ENCODE assay signal across 11 mouse cellular contexts in genomic region chr8:124077998-124078397, GRCm38 (mm10). TPM values are rescaled to one million over a fixed set of nuclear protein-coding genes. Genes with fewer than 3 reads are reported as not detected.
DNase-seq lines count a peak whose midpoint lies in the region; ATAC-seq and TF ChIP-seq lines count a peak whose summit lies in the region.
"Had no signal": no experiment of that assay in that cellular context is flagged by ENCODE, and none has a peak within 500 bp of the region (broad histone marks: within the 10 kb centered on the region; RNA-seq: fewer than 3 reads in every experiment).

No protein-coding gene starts in this region.

- no peak overlapping the region for H3K4me2 ChIP-seq in midbrain, postnatal 0 days (ENCODE audit: low read depth, low read length, poor library complexity, severe bottlenecking)
- no peak overlapping the region for H3K4me2 ChIP-seq in stomach, postnatal 0 days (replicated peaks; ENCODE audit: low read depth)
- H3K4me2 ChIP-seq: forebrain, embryonic 13.5 days; heart, embryonic 11.5 days; lung, embryonic 15.5 days had no signal

- WGBS in midbrain, postnatal 0 days: 82% methylated on average over 10 of the region's 10 CpGs
- 88% methylated on average over 10 of the region's 10 CpGs for WGBS in midbrain, embryonic 10.5 days
- WGBS in liver, adult 2 months: 86% methylated on average over 10 of the region's 10 CpGs
- WGBS in stomach, postnatal 0 days: 75% methylated on average over 10 of the region's 10 CpGs

- TF ChIP-seq POLR2A in liver, adult 2 months (IDR thresholded peaks at IDR 0.05; ENCODE audit: extremely low read depth, insufficient read depth, low read length): no peak

- ATAC-seq in midbrain, postnatal 0 days (ENCODE audit: low FRiP score): no peak
- ATAC-seq in stomach, postnatal 0 days (ENCODE audit: low FRiP score, low TSS enrichment): no peak
- no peak for ATAC-seq in cerebellum, adult (ENCODE audit: insufficient number of reproducible peaks, low FRiP score, low TSS enrichment)
- ATAC-seq: forebrain, embryonic 13.5 days had no signal

- no peak overlapping the region for H3K9ac ChIP-seq in midbrain, postnatal 0 days (replicated peaks; ENCODE audit: low read length, poor library complexity, severe bottlenecking)
- H3K9ac ChIP-seq in liver, adult 2 months (ENCODE audit: low read depth, low read length): no peak overlapping the region
- no peak overlapping the region for H3K9ac ChIP-seq in stomach, postnatal 0 days (ENCODE audit: low read length)
- H3K9ac ChIP-seq: forebrain, embryonic 13.5 days; lung, embryonic 15.5 days had no signal

- no peaks in the 10 kb centered on the region for H3K4me1 ChIP-seq in midbrain, postnatal 0 days (ENCODE audit: insufficient read depth, low read length)
- H3K4me1 ChIP-seq in midbrain, embryonic 10.5 days: 0 out of 2 replicates have a peak, but pooled peaks cover 6% of the 10 kb centered on the region
- no peaks in the 10 kb centered on the region for H3K4me1 ChIP-seq in liver, adult 2 months (ENCODE audit: control insufficient read depth, insufficient read depth, low read length)
- no peaks in the 10 kb centered on the region for H3K4me1 ChIP-seq in stomach, postnatal 0 days (replicated peaks; ENCODE audit: control insufficient read depth, insufficient read depth)
- H3K4me1 ChIP-seq: lung, embryonic 15.5 days had no signal

- H3K27ac ChIP-seq in midbrain, postnatal 0 days (ENCODE audit: low read depth, low read length): no peak overlapping the region
- H3K27ac ChIP-seq in midbrain, embryonic 10.5 days (replicated peaks): no peak overlapping the region
- no peak overlapping the region for H3K27ac ChIP-seq in liver, adult 2 months (replicated peaks; ENCODE audit: insufficient read depth, low read depth, low read length)
- H3K27ac ChIP-seq in stomach, postnatal 0 days (replicated peaks): no peak overlapping the region
- H3K27ac ChIP-seq: forebrain, embryonic 13.5 days; lung, embryonic 15.5 days had no signal

- H3K79me2 ChIP-seq in liver, adult 2 months (ENCODE audit: control insufficient read depth, insufficient read depth, low read length): no peaks in the 10 kb centered on the region

- no peaks in the 10 kb centered on the region for H3K27me3 ChIP-seq in midbrain, postnatal 0 days (ENCODE audit: insufficient read depth, low read length)
- no peaks in the 10 kb centered on the region for H3K27me3 ChIP-seq in midbrain, embryonic 10.5 days (ENCODE audit: low read depth, poor library complexity, severe bottlenecking)
- no peaks in the 10 kb centered on the region for H3K27me3 ChIP-seq in liver, adult 2 months (ENCODE audit: control insufficient read depth, insufficient read depth, low read length)
- H3K27me3 ChIP-seq in stomach, postnatal 0 days (ENCODE audit: control insufficient read depth, insufficient read depth, low read length): no peaks in the 10 kb centered on the region
- H3K27me3 ChIP-seq: forebrain, embryonic 13.5 days; lung, embryonic 15.5 days had no signal

- TF ChIP-seq CTCF in midbrain, postnatal 0 days (IDR thresholded peaks at IDR 0.05): peak; percentile 33; the same call in 1 of the 2 replicates
- TF ChIP-seq CTCF in liver, adult 2 months (IDR thresholded peaks at IDR 0.05; ENCODE audit: low read depth, low read length): peak; percentile 55
- peak; percentile 65 for TF ChIP-seq CTCF in stomach, postnatal 0 days (IDR thresholded peaks at IDR 0.05; ENCODE audit: low read depth)

- TF ChIP-seq EP300 in stomach, postnatal 0 days (optimal IDR thresholded peaks at IDR 0.05): no peak

- no peak overlapping the region for H3K4me3 ChIP-seq in midbrain, postnatal 0 days (ENCODE audit: low read depth, low read length)
- H3K4me3 ChIP-seq in midbrain, embryonic 10.5 days: no peak overlapping the region
- H3K4me3 ChIP-seq in liver, adult 2 months (ENCODE audit: insufficient read depth, low read depth, low read length): no peak overlapping the region
- H3K4me3 ChIP-seq in stomach, postnatal 0 days (ENCODE audit: low read depth, low read length): no peak overlapping the region
- H3K4me3 ChIP-seq: forebrain, embryonic 13.5 days; lung, embryonic 15.5 days had no signal

- peak; percentile 21 for DNase-seq in adrenal gland, postnatal 14 days
- no peak for DNase-seq in adrenal gland, postnatal 4 days (ENCODE audit: low spot score in 2 of 2)
- no peak for DNase-seq in midbrain, postnatal 0 days (ENCODE audit: low spot score)
- DNase-seq in midbrain, embryonic 10.5 days (ENCODE audit: low spot score): no peak
- no peak for DNase-seq in liver, adult 2 months (ENCODE audit: extremely low read depth, low read depth, low spot score)
- DNase-seq in stomach, postnatal 0 days (ENCODE audit: low spot score): peak; percentile 32
- no peak for DNase-seq in adrenal gland, adult 8-10 months

- H3K9me3 ChIP-seq in midbrain, postnatal 0 days (ENCODE audit: low read length): no peaks in the 10 kb centered on the region
- no peaks in the 10 kb centered on the region for H3K9me3 ChIP-seq in midbrain, embryonic 10.5 days (replicated peaks)
- H3K9me3 ChIP-seq in stomach, postnatal 0 days (ENCODE audit: control insufficient read depth, low read length): no peaks in the 10 kb centered on the region
- H3K9me3 ChIP-seq: forebrain, embryonic 13.5 days; lung, embryonic 15.5 days had no signal

- H3K36me3 ChIP-seq in midbrain, postnatal 0 days (ENCODE audit: insufficient read depth, low read length): no peaks in the 10 kb centered on the region
- H3K36me3 ChIP-seq in midbrain, embryonic 10.5 days: no peaks in the 10 kb centered on the region
- H3K36me3 ChIP-seq in liver, adult 2 months (ENCODE audit: control insufficient read depth, insufficient read depth, low read length): no peaks in the 10 kb centered on the region
- no peaks in the 10 kb centered on the region for H3K36me3 ChIP-seq in stomach, postnatal 0 days (ENCODE audit: control insufficient read depth, insufficient read depth, low read length)
- H3K36me3 ChIP-seq: lung, embryonic 15.5 days had no signal

RNA-seq across cellular contexts. Expression of gene Urb2, which starts 56.7 kb away (rescaled TPM):
- 12.5 and 13.7 TPM in 2 replicates for total RNA-seq in adrenal gland, postnatal 14 days (2021)
- 10 to 100 TPM; 14.1 to 14.3 TPM for total RNA-seq in adrenal gland, postnatal 4 days (2021)
- total RNA-seq in midbrain, postnatal 0 days (2014; rRNA removed): 12.0 and 13.2 TPM in 2 replicates
- 1.5 and 1.8 TPM in 2 replicates for polyA plus RNA-seq in midbrain, postnatal 0 days (2015; fragmentation: Nextera tagmentation; extraction: Ambion mirVana)
- 6.7 and 7.1 TPM in 2 replicates for polyA plus RNA-seq in midbrain, embryonic 10.5 days (2016; fragmentation: Nextera tagmentation; extraction: Ambion mirVana)
- total RNA-seq in liver, adult 2 months (2014; rRNA removed): 3.6 and 4.1 TPM in 2 replicates
- polyA plus RNA-seq in liver, adult 2 months (2012; rRNA removed): 1.8 and 2.7 TPM in 2 replicates
- polyA plus RNA-seq in stomach, postnatal 0 days (2015; fragmentation: Nextera tagmentation; extraction: Ambion mirVana): 1.2 and 1.6 TPM in 2 replicates
- total RNA-seq in adrenal gland, adult 8-10 months (2022): 10 to 100 TPM; 11.8 to 14.7 (median 14.2) TPM

RNA-seq across cellular contexts. Expression of gene Taf5l, which starts 56.8 kb away (rescaled TPM):
- total RNA-seq in adrenal gland, postnatal 14 days (2021): 25.4 and 27.7 TPM in 2 replicates
- total RNA-seq in adrenal gland, postnatal 4 days (2021): 10 to 100 TPM; 33.7 to 34.4 TPM
- 35.7 and 37.1 TPM in 2 replicates for total RNA-seq in midbrain, postnatal 0 days (2014; rRNA removed)
- polyA plus RNA-seq in midbrain, postnatal 0 days (2015; fragmentation: Nextera tagmentation; extraction: Ambion mirVana): 18.6 and 19.5 TPM in 2 replicates
- 39.5 and 41.6 TPM in 2 replicates for polyA plus RNA-seq in midbrain, embryonic 10.5 days (2016; fragmentation: Nextera tagmentation; extraction: Ambion mirVana)
- total RNA-seq in liver, adult 2 months (2014; rRNA removed): 9.0 and 10.8 TPM in 2 replicates
- polyA plus RNA-seq in liver, adult 2 months (2012; rRNA removed): 13.3 and 16.0 TPM in 2 replicates
- 18.0 and 21.0 TPM in 2 replicates for polyA plus RNA-seq in stomach, postnatal 0 days (2015; fragmentation: Nextera tagmentation; extraction: Ambion mirVana)
- 10 to 100 TPM; 20.0 to 27.7 (median 24.9) TPM for total RNA-seq in adrenal gland, adult 8-10 months (2022)

Comparison
In these comparisons a context has a peak if more than half of its experiments do, and no peak if none do; other contexts are left out.
1. DNase-seq: peak in adrenal gland, postnatal 14 days (single experiment) and stomach, postnatal 0 days (single experiment); none in adrenal gland, postnatal 4 days (0 of 2), midbrain, postnatal 0 days (single experiment), midbrain, embryonic 10.5 days (single experiment), liver, adult 2 months (single experiment) and adrenal gland, adult 8-10 months (single experiment).
2. Peak in every context shown above with its lines, with median percentiles within 50 percentile points of each other: CTCF ChIP-seq.